Mouse (Mus musculus) cerebellum, adult 2 months (tissue): Measurements from ENCODE around the gene Csrp1.

ENCODE experiments used
- CTCF ChIP-seq: fragments of 200-500 bp; IDR thresholded peaks from 2 replicates; pipeline ENCODE4 v1.5.1; 2011; ENCODE audit warnings: low read depth, mild to moderate bottlenecking, control low read depth, low read length, moderate library complexity, borderline replicate concordance; ENCODE audit not compliant: insufficient read depth
- POLR2A ChIP-seq: fragments of 200-500 bp; IDR thresholded peaks from 2 replicates; pipeline ENCODE4 v1.6.1; 2011; ENCODE audit warnings: low read length, control low read depth, borderline replicate concordance; ENCODE audit not compliant: insufficient read depth

GRCm38 (mm10) chr1:135694181-135694580 lies 25.7 kb upstream of the Csrp1 start:
- no peak for TF ChIP-seq CTCF
- TF ChIP-seq POLR2A, result no peak
